Mouse (Mus musculus): ENCODE measurements around the gene Nacc2. TPM values are rescaled to one million over a fixed set of nuclear protein-coding genes. Genes with fewer than 3 reads are reported as not detected.

Nacc2 gene
- total and polyA plus RNA-seq, 3 experiments: 19.0 to 31.8 (median 31.6) TPM

DNA sequence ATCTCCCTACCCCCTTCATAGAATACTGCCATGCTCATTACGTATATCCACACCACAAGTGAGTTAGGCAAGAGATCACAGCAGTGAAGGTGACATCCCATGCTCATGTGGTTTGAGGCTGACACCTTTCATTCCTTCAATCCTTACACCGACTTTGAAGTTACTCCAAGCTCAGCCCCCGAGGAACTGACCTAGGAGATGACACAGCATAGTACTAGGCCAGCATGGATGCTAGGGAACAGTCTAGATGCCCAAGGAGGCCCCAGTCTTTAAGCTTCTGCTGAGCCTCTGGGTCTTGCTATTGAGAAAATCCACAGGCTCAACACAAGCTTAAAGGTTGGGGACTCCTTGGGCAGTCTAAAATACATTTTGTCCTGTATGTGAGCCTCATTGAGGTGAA, 103.1 kb downstream of the Nacc2 start:
- H3K27ac ChIP-seq: no peak overlapping the region; the same call in 1 of the 2 replicates
- peak overlapping the region; percentile 98; the same call in 1 of the 2 replicates for H3K9ac ChIP-seq (ENCODE audit: low read depth, low read length)
- peaks cover 9% of the 10 kb centered on the region for H3K4me1 ChIP-seq (ENCODE audit: control insufficient read depth, insufficient read depth, low read length)
- intact Hi-C loops (cut with DNase I): loop anchor here (2.0 to 10.0 kb wide), 2 partner anchors 37 to 185 kb away; partner anchors contain the start of gene Camsap1
- peak overlapping the region; percentile 86; the same call in 1 of the 2 replicates for H3K4me3 ChIP-seq
- peaks cover 7% of the 10 kb centered on the region for H3K79me2 ChIP-seq (replicated peaks; ENCODE audit: control insufficient read depth, insufficient read depth, low read length)
- 60% methylated on average over 3 of the region's 3 CpGs for WGBS
- no peaks in the 10 kb centered on the region for H3K27me3 ChIP-seq (ENCODE audit: control insufficient read depth, insufficient read depth, low read length)
- no peak for TF ChIP-seq CTCF (IDR thresholded peaks at IDR 0.05)
- no peak for TF ChIP-seq EP300 (IDR thresholded peaks at IDR 0.05; ENCODE audit: insufficient read depth, low read depth, low read length)
- TF ChIP-seq POLR2A (IDR thresholded peaks at IDR 0.05; ENCODE audit: insufficient read depth, low read depth, low read length): no peak
- H3K36me3 ChIP-seq (ENCODE audit: control insufficient read depth, insufficient read depth, low read length): peaks cover 12% of the 10 kb centered on the region
- no peak for DNase-seq

DNA sequence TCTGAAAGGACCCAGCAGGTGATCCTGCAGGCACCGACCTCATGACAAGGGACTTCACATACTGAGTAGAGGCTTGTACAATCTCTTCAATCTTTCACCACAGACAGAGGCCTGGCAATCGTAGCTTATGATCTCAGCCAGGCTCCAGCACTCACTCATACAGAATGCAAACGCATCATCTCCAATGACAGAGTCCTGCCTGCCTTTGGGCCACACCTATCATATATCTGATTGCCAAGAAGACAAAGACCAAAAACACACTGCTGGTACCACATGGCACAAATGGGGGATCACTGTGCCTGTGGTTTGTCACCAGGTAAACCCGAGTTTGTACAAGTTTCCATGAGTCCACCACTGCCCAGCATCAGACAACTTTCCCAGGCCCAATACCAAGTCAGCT, 105.7 kb downstream of the Nacc2 start:
- H3K79me2 ChIP-seq (replicated peaks; ENCODE audit: control insufficient read depth, insufficient read depth, low read length): peaks cover 8% of the 10 kb centered on the region
- peaks cover 18% of the 10 kb centered on the region for H3K36me3 ChIP-seq (ENCODE audit: control insufficient read depth, insufficient read depth, low read length)
- 55% methylated on average over 4 of the region's 4 CpGs for WGBS
- intact Hi-C loops (cut with DNase I): no loop called here
- H3K27ac ChIP-seq: no peak overlapping the region
- TF ChIP-seq POLR2A (IDR thresholded peaks at IDR 0.05; ENCODE audit: insufficient read depth, low read depth, low read length): no peak
- TF ChIP-seq EP300 (IDR thresholded peaks at IDR 0.05; ENCODE audit: insufficient read depth, low read depth, low read length): no peak
- no peak for TF ChIP-seq CTCF (IDR thresholded peaks at IDR 0.05)
- H3K4me1 ChIP-seq (ENCODE audit: control insufficient read depth, insufficient read depth, low read length): peaks cover 9% of the 10 kb centered on the region
- no peak for DNase-seq
- H3K9ac ChIP-seq (ENCODE audit: low read depth, low read length): no peak overlapping the region
- no peaks in the 10 kb centered on the region for H3K27me3 ChIP-seq (ENCODE audit: control insufficient read depth, insufficient read depth, low read length)
- H3K4me3 ChIP-seq: no peak overlapping the region

DNA sequence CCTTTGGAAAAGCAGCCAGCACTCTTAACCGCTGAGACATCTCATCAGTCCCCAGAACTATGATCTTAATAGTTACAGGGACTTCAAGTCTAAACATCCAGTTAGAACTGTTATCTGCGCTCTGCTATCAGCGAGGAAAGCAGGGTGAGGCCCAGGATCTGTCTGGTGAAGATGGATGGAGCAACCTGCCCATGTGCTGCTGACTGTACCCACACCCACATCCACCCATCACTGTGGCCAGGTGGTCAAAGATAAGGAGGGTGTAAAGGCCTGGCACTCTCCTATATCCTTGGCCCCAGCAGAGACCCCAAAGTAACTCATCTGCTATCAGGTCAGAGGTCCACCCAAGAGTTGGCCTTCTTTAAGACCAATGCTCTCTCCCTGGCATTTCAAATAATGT, 109.3 kb downstream of the Nacc2 start:
- Histone ChIP-seq H3K27me3 (ENCODE audit: control insufficient read depth, insufficient read depth, low read length) (no peaks in the 10 kb centered on the region), H3K27ac (no peak overlapping the region), H3K79me2 (replicated peaks; ENCODE audit: control insufficient read depth, insufficient read depth, low read length) (peaks cover 6% of the 10 kb centered on the region), H3K4me3 (no peak overlapping the region), H3K9ac (ENCODE audit: low read depth, low read length) (no peak overlapping the region), H3K36me3 (ENCODE audit: control insufficient read depth, insufficient read depth, low read length) (peaks cover 15% of the 10 kb centered on the region), H3K4me1 (ENCODE audit: control insufficient read depth, insufficient read depth, low read length) (peaks cover 5% of the 10 kb centered on the region)
- no peak for DNase-seq
- TF ChIP-seq POLR2A (IDR thresholded peaks at IDR 0.05; ENCODE audit: insufficient read depth, low read depth, low read length) (no peak), EP300 (IDR thresholded peaks at IDR 0.05; ENCODE audit: insufficient read depth, low read depth, low read length) (no peak), CTCF (IDR thresholded peaks at IDR 0.05) (no peak)
- intact Hi-C loops (cut with DNase I): no loop called here
- WGBS: 86% methylated on average over 3 of the region's 3 CpGs

DNA sequence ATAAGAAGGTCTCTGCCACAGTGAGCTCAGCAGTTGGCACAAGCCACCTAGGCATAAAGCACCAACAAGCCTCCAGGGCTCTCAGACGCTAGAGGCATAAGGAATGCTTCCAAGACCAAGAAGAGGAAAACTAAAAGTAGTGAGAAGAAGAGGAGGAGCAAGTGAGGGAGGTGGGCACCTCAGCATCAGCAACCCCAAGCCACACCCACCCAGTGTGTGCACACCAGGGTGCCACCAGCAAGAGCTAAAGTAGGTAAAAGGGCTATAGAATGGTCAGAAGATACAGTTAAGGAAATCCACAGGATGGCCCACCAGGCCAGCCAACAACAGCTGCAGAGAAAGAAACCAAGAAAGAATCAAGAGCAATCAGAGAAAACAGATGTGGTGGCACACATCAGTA, 111.6 kb downstream of the Nacc2 start:
- Histone ChIP-seq H3K4me1 (ENCODE audit: control insufficient read depth, insufficient read depth, low read length) (no peaks in the 10 kb centered on the region; the same call in 1 of the 2 replicates), H3K9ac (ENCODE audit: low read depth, low read length) (no peak overlapping the region), H3K27ac (no peak overlapping the region), H3K36me3 (ENCODE audit: control insufficient read depth, insufficient read depth, low read length) (peaks cover 9% of the 10 kb centered on the region), H3K79me2 (replicated peaks; ENCODE audit: control insufficient read depth, insufficient read depth, low read length) (peaks cover 1% of the 10 kb centered on the region), H3K4me3 (no peak overlapping the region), H3K27me3 (ENCODE audit: control insufficient read depth, insufficient read depth, low read length) (no peaks in the 10 kb centered on the region)
- WGBS: 31% methylated on average over 1 of the region's 1 CpGs
- intact Hi-C loops (cut with DNase I): no loop called here
- TF ChIP-seq CTCF (IDR thresholded peaks at IDR 0.05) (no peak), EP300 (IDR thresholded peaks at IDR 0.05; ENCODE audit: insufficient read depth, low read depth, low read length) (no peak), POLR2A (IDR thresholded peaks at IDR 0.05; ENCODE audit: insufficient read depth, low read depth, low read length) (no peak)
- DNase-seq: no peak

Other genes starting within 250 kb of the Nacc2 start
- 10 to 100 TPM; 38.9 to 45.1 TPM for gene Camsap1, start 139.9 kb downstream of the Nacc2 start, total RNA-seq (2021)
- gene Camsap1, start 139.9 kb downstream of the Nacc2 start, polyA plus RNA-seq (2012; rRNA removed): 7.4 and 13.5 TPM in 2 replicates
- gene Ubac1, start 101.5 kb downstream of the Nacc2 start, total RNA-seq (2021): 10 to 100 TPM; 86.3 to 92.0 TPM
- gene Ubac1, start 101.5 kb downstream of the Nacc2 start, polyA plus RNA-seq (2012; rRNA removed): 116 and 139 TPM in 2 replicates
- not detected for gene Lhx3, start 85.1 kb upstream of the Nacc2 start, total RNA-seq (2021)
- not detected in 2 replicates for gene Lhx3, start 85.1 kb upstream of the Nacc2 start, polyA plus RNA-seq (2012; rRNA removed)
- 10 to 100 TPM; 17.3 to 22.2 TPM for gene Qsox2, start 114.3 kb upstream of the Nacc2 start, total RNA-seq (2021)
- gene Qsox2, start 114.3 kb upstream of the Nacc2 start, polyA plus RNA-seq (2012; rRNA removed): 11.1 and 18.1 TPM in 2 replicates
- under 1 TPM; 0.09 to 0.13 TPM for gene Ccdc187, start 171.3 kb upstream of the Nacc2 start, total RNA-seq (2021)
- gene Ccdc187, start 171.3 kb upstream of the Nacc2 start, polyA plus RNA-seq (2012; rRNA removed): 0.09 and 0.37 TPM in 2 replicates
- gene Gpsm1, start 192.3 kb upstream of the Nacc2 start, total RNA-seq (2021): 100 to 1,000 TPM; 169 to 249 TPM
- gene Gpsm1, start 192.3 kb upstream of the Nacc2 start, polyA plus RNA-seq (2012; rRNA removed): 301 and 369 TPM in 2 replicates
- gene Dnlz, start 228.9 kb upstream of the Nacc2 start, total RNA-seq (2021): 10 to 100 TPM; 23.2 to 25.9 TPM
- 22.6 and 22.7 TPM in 2 replicates for gene Dnlz, start 228.9 kb upstream of the Nacc2 start, polyA plus RNA-seq (2012; rRNA removed)
- gene Card9, start 237.7 kb upstream of the Nacc2 start, total RNA-seq (2021): 1 to 10 TPM; 1.0 to 1.2 TPM
- gene Card9, start 237.7 kb upstream of the Nacc2 start, polyA plus RNA-seq (2012; rRNA removed): 2.3 and 4.1 TPM in 2 replicates